ENCODE assay signal across 25 mouse cellular contexts in the genomic region with DNA sequence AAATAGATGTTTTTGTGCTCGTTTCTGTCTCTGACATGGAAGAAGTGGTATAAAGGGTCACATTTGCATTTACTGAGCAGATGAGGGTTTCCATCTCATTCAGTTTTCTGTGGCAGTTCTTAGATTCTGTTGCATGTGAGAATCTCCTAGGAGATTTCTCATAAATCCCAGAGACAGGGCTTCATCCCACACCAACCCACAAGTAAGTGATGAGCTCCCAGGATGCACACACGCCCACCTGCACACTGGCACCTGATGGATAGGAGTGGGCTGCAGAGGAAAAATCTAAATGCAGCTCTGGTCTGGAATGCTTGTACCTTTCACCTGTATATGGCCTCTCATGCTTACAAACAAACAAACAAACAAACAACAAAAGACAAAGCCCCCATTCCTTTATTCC.
DNase-seq lines count a peak whose midpoint lies in the region; ATAC-seq lines count a peak whose summit lies in the region.
"Had no signal": no experiment of that assay in that cellular context is flagged by ENCODE, and none has a peak within 500 bp of the region (broad histone marks: within the 10 kb centered on the region; RNA-seq: fewer than 3 reads in every experiment).

No protein-coding gene starts in this region.

- H3K27ac ChIP-seq in kidney, embryonic 15.5 days: no peak overlapping the region
- H3K27ac ChIP-seq: embryonic facial prominence, embryonic 15.5 days; forebrain, embryonic 10.5 days; heart, embryonic 13.5 days; hindbrain, embryonic 15.5 days had no signal

- H3K9me3 ChIP-seq in kidney, embryonic 15.5 days (replicated peaks): no peaks in the 10 kb centered on the region
- H3K9me3 ChIP-seq: embryonic facial prominence, embryonic 15.5 days; forebrain, embryonic 10.5 days; G1E; heart, embryonic 13.5 days; hindbrain, embryonic 15.5 days had no signal

- H3K9ac ChIP-seq in kidney, embryonic 15.5 days: no peak overlapping the region
- H3K9ac ChIP-seq: embryonic facial prominence, embryonic 15.5 days; heart, embryonic 13.5 days; hindbrain, embryonic 15.5 days had no signal

- no peaks in the 10 kb centered on the region for H3K36me3 ChIP-seq in kidney, embryonic 15.5 days
- H3K36me3 ChIP-seq: embryonic facial prominence, embryonic 15.5 days; forebrain, embryonic 10.5 days; G1E; heart, embryonic 13.5 days; hindbrain, embryonic 15.5 days had no signal

- no peaks in the 10 kb centered on the region for H3K27me3 ChIP-seq in kidney, embryonic 15.5 days
- H3K27me3 ChIP-seq: embryonic facial prominence, embryonic 15.5 days; heart, embryonic 13.5 days; hindbrain, embryonic 15.5 days had no signal

- 72% methylated on average over 2 of the region's 2 CpGs for WGBS in kidney, embryonic 15.5 days

- no peak overlapping the region for H3K4me2 ChIP-seq in kidney, embryonic 15.5 days
- H3K4me2 ChIP-seq: embryonic facial prominence, embryonic 15.5 days; heart, embryonic 13.5 days; hindbrain, embryonic 15.5 days had no signal

- no peak overlapping the region for H3K4me3 ChIP-seq in kidney, embryonic 15.5 days (replicated peaks)
- H3K4me3 ChIP-seq: embryonic facial prominence, embryonic 15.5 days; erythroblast, embryonic 14.5 days; forebrain, embryonic 10.5 days; heart, embryonic 13.5 days; hindbrain, embryonic 15.5 days had no signal

- intact Hi-C loops in left cerebral cortex, postnatal 14 days (cut with DNase I): no loop called here
- intact Hi-C loops in left cerebral cortex, postnatal 10 days (cut with DNase I): no loop called here

- H3K4me1 ChIP-seq in kidney, embryonic 15.5 days: peaks cover 10% of the 10 kb centered on the region; the same call in 1 of the 2 replicates
- H3K4me1 ChIP-seq: hindbrain, embryonic 15.5 days had no signal

- ATAC-seq in frontal cortex, adult (ENCODE audit: low TSS enrichment): peak; percentile 56
- ATAC-seq in kidney, embryonic 15.5 days (replicated peaks; ENCODE audit: low FRiP score): no peak
- ATAC-seq: CD4-positive, CD25-positive, alpha-beta regulatory T cell, adult 4 months; forebrain, embryonic 14.5 days had no signal

- no peak for DNase-seq in frontal cortex, postnatal 14 days (ENCODE audit: low spot score in 2 of 2)
- DNase-seq in left cerebral cortex, postnatal 14 days (ENCODE audit: low spot score in 2 of 2): peak; percentile 28 to 39
- DNase-seq in left cerebral cortex, postnatal 10 days (ENCODE audit: extremely low spot score in 1 of 2, low spot score in 2 of 2): no peak
- peak; percentile 57 for DNase-seq in brain, adult 2 months (ENCODE audit: low read depth, low spot score)
- DNase-seq in telencephalon, adult 2 months (ENCODE audit: low read depth, low spot score): peak; percentile 15
- DNase-seq: adrenal gland, adult 8-10 months; adrenal gland, postnatal 36 days; B cell, adult 2 months; cerebellum, adult 11 months; cerebellum, adult 8-10 months; cerebellum, postnatal 14 days; embryo, embryonic 11 days; gastrocnemius, postnatal 36 days; heart, adult 11 months; heart, postnatal 36 days had no signal

Comparison
In these comparisons a context has a peak if more than half of its experiments do, and no peak if none do; other contexts are left out.
1. DNase-seq: peak in left cerebral cortex, postnatal 14 days (2 of 2), brain, adult 2 months (single experiment) and telencephalon, adult 2 months (single experiment); none in frontal cortex, postnatal 14 days (0 of 2) and left cerebral cortex, postnatal 10 days (0 of 2).